Mouse (Mus musculus): ENCODE results near the gene Spag9.
"Not testable (repeated sequence)": the region's sequence is repeated elsewhere in the genome, so short reads cannot be mapped to it uniquely, and the experiment has no call there.

The Spag9 gene

DNA sequence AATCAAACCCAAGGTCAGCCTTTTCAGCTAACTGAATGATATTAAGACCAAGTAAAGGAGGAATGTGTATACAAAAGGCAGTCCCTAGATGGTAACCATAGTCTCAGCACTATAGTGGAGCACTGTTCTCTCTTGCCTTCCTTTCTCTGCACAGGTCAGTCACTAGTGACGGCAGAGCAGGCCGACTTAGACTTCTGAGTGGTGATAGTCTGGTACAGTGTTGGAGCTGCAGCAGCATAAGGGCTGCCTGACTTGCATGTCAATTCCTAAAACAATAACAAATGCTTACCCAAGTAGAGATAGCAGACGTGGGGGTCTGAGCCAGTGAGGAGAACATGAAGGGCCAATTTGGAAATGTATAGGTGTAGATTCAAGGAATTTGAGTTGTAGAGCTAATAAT, 58.3 kb downstream of the Spag9 start:
- no peak for DNase-seq (ENCODE audit: low spot score)

DNA sequence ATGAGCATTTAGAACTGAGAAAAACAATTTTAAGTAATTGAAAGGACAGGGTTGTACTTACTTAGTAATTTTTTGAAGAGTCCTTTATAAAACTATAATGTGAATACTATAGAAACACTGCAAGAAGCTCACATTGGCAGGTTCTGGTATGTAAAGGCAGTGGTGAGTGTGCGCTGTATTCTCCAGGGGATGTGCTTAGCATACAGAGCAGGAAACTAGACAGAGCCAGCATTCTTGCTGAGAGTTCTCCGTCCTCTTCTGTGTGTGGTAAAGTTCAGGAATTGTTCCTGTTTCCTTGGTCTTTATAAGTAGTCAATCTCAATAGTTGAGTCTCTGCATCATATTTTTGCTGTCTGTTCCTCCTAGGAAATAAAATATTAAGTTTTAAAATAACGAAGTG, 59.0 kb downstream of the Spag9 start:
- DNase-seq (ENCODE audit: low spot score), result no peak

DNA sequence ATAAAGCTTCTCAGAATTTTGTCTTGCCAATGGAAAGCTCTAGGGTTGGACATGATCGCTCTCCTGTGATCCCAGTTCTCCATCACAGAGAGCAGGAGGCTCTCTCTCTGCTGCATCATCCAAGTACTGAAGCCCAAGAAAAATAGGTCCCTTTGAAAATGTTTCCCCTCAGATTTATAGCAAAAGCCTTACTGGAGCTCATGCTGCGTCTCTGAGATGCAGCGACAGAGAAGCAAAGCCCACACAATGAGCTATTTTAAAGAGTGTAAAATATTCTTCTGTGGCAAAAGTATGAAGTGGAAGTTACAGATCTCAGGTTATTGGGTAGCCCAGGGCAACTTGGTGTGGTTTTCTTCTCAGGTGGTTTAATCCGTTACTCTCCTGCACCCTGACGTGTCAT, 68.0 kb downstream of the Spag9 start:
- no peak for DNase-seq (ENCODE audit: low spot score)

DNA sequence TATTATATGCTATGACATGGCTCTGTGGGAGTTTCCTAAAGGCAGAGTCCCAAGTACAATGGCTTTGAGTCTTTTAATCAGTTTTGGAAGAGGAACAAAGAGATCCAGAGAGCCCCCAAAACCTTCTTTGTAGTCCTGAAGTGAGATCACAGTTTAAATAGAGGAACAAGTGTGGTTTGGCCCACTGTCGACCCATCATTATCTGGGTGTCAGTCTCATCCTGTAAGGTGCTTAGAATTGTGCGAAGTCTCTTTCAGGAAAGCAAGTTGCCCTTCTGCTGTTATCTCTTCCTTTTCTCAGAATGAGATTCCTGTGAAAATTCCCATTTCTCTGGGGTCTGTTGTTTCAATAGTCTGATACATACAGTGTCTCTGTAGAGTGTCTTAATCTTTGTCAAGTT, 74.6 kb downstream of the Spag9 start:
- no peak for DNase-seq (ENCODE audit: low spot score)

DNA sequence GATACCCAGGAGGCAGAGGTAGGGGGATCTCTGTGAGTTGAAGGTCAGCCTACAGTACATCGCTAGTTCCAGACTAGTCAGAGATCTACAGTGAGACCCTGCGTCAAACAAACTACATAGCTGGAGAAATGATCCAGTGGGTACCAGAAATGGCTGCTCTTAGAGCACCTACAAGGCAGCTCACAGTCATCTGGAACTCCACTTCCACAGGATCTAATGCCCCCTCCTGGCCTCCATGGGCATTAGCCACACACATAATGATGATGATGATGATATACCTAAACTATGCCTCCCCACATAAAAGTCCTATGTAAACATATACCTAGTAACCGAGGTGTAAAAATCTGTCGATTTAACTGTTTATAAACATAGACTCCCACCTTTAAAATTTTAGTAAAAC, 77.4 kb downstream of the Spag9 start:
- no peak for DNase-seq (ENCODE audit: low spot score)

DNA sequence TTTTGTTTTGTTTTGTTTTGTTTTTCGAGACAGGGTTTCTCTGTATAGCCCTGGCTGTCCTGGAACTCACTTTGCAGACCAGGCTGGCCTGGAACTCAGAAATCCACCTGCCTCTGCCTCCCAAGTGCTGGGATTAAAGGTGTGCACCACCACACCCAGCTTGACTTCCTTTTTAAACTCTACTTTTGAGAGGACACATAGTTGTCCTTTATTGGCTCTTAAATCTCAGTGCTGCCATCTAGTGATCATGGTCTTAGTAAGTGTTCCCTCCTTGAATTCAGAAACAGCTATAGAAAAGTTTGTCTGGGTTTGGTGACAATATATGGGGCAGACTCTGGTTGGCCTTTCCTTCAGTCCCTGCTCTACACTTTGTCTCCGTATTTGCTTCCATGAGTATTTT, 91.1 kb downstream of the Spag9 start:
- not testable (repeated sequence) for DNase-seq (ENCODE audit: low spot score)

DNA sequence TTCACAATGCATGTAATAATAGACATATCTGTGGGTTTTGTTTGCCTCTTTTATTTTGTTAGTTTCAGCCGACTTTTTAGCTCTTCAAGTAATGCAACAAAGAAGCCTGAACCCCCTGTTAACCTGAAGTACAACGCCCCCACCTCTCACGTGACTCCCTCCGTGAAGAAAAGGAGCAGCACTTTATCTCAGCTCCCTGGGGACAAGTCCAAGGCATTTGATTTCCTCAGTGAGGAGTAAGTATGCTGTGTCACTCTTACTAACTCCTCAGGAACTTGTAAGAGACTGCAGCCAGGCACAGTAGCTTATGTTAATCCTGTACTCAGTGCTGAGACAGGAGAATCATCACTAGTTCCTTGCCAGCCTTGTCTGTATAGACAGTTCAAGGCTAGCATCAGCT, 94.6 kb downstream of the Spag9 start:
- DNase-seq (ENCODE audit: low spot score), result no peak

DNA sequence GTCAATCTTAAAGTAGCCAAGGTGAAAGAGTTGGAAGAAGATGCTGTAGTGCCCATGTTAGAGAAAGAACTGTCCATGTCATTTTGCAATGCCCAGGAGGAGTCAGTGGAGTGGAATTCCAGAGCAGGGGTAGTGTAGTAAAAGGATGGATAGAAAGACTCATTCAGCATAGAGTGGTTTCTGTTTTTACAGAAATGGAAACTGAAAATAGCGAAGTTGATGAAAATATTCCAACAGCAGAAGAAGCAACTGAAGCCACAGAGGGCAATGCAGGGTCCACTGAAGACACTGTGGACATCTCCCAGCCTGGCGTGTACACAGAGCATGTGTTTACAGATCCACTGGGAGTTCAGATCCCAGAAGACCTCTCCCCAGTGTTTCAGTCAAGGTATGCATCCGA, 101.6 kb downstream of the Spag9 start:
- DNase-seq (ENCODE audit: low spot score), result no peak

DNA sequence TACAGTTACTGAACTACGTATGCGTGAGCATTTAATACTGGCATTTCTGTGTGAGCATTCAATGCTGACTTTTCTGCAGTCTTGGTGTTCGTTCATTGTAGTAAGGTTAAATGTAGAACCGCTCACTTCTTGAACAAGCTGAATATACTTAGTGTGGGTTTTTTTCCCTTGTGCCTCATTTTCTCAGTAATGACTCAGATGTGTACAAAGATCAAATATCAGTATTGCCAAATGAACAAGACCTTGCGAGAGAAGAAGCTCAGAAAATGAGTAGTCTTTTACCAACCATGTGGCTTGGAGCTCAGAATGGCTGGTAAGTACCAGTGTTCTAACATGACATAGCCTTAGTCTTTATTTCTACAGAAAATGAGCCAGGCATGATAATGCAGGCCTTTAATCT, 102.9 kb downstream of the Spag9 start:
- DNase-seq (ENCODE audit: low spot score), result no peak

DNA sequence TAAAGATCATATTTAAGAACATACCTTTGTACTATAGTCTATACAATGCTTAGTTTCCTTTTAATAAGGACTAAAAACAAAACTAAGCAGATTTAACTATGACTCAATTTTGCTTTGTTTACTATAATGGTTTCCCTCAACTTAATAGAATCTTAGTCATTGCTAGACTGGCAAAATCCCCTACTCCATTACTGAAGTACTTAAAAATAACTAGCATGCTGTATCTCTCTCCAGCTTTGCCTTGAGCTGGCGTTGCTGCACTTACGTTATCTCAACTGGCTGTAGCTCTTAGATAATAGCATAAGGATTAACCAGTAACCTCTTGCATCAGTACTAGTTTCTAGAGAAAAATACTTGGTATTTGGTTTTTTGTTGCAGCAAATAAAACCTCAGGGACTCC, 117.9 kb downstream of the Spag9 start:
- no peak for DNase-seq (ENCODE audit: low spot score)

DNA sequence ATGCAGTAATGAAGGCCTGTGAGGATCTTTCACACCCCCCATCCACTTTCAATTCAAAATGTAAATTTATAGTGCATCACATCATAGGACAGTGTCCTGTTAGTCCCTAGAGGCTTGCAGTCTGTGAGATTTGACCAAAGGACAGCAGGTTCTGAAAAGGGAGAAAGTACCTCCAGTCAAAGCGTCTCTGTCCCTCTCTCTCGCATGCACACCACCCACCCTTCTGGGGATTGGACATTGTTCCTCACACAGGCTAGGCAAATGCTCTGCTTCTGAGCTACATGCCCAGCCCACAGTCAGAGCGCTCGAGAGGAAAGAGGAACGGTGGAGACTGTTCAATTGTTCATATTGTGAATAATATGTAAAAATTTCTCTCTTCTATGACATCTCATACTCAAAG, 119.5 kb downstream of the Spag9 start:
- DNase-seq (ENCODE audit: low spot score), result no peak

DNA sequence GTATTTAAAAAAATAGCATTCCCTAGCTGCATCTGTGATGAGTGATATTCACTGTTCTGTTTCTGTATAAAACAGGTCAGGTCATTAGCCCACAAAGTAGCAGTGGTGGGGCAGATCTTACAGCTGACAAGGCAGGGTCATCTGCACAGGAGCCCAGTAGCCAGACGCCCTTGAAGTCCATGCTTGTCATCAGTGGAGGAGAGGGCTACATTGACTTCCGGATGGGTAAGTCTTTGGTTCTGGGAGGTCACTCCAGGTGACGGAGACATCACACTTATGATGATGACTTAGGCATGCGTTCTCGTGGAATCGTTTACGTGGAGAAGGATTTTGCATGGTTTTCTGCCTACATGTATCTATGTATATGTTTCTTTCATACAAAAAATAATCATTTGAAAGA, 120.8 kb downstream of the Spag9 start:
- DNase-seq (ENCODE audit: low spot score), result no peak

DNA sequence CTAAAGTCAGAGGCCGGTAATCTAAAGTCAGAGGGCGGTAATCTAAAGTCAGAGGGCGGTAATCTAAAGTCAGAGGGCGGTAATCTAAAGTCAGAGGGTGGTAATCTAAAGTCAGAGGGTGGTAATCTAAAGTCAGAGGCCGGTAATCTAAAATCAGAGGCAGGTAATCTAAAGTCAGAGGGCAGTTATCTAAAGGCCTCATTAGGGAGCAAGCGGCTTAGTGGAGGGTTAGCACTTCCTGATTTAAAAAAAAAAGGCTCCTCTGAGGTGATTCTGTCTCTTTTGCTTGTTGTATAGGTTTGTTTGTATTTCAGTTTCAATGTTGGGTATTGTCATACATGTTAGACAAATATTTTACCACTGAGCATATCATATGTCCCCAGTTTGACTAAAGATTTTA, 121.9 kb downstream of the Spag9 start:
- no peak for DNase-seq (ENCODE audit: low spot score)

DNA sequence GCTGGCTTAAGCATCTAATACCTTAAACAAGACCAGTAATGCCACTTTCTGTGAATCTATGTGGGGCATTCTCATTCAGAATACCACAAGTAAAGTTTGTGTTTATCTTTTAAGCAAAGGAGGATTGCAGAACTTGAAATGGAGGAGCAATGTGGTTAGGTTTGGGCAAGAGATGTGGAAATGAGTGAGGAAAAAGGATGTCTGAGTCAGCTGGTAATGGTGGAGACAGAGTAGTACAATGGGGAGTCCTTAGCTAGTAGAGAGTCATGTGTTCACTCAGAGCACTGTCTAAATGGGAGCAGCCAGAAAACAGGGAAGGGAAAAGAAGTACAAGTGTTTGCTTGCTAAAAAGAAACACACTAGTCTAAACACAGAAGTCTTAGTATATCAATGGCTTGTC, 122.7 kb downstream of the Spag9 start:
- DNase-seq (ENCODE audit: low spot score), result no peak

DNA sequence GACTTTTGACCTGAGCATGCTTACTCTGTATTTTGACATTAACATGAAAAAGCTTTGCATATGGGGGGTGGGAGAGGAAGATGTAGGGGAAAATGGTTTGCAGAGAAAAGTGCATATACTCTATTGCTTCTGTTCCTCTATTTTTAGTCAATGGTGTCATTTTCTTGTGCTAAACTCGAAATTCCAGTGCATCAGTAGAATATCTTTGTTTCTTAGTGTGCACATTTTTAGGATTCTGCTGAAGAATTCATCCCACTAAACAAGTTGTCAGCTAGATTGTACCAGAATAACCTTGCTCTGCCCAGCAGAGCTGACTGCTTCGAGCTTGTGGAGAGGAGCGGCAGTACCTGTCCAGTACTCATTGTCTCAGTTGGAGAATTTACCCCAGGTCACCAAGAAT, 124.8 kb downstream of the Spag9 start:
- no peak for DNase-seq (ENCODE audit: low spot score)

DNA sequence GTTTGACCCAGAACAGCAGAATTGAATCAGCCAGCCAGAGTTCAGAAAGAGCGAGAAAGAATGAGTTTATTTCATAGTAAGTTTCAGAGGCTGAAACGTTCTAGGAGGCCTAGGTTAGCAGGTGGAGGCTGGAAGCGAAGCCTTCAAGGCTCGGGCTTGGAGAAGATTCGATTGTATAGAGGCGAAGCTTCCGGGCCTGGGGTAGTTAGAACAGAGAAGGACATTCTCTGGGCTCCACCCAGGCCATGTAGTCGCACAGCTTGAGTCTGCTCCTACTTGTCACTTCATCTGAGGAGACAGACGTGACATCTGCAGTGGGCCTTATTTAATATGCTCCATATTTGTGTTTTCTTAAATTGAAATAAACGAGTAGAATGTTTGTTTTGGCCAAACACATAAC, 125.6 kb downstream of the Spag9 start:
- no peak for DNase-seq (ENCODE audit: low spot score)

DNA sequence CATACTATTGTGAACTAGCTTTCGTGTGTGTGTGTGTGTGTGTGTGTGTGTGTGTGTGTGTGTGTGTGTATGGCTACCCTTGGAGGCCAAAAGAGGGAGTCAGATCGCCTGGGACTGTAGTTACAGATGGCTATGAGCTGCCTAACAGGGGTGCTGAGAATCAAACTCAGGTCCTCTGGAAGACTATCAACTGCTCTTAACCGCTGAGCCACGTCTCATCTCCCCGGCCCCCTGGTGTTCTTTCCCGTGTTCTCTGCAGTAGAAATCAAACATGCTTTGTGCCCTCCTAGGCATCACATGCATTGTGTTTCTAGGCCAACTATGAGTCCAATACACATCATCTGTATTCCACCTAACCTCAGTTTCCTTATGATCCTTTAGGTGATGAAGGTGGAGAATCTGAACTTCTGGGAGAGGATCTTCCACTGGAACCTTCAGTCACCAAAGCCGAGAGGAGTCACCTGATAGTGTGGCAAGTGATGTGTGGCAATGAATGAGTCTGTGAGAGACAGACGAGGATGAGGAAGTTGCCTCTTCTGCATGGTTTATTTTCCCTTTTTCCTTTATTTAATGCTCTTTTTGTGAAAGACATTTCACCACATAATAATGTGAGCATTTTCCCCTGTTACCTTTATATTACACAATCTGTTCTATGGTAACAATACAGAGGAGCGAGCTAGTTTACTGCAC, 126.6 kb downstream of the Spag9 start:
- no peak for DNase-seq (ENCODE audit: low spot score)

DNA sequence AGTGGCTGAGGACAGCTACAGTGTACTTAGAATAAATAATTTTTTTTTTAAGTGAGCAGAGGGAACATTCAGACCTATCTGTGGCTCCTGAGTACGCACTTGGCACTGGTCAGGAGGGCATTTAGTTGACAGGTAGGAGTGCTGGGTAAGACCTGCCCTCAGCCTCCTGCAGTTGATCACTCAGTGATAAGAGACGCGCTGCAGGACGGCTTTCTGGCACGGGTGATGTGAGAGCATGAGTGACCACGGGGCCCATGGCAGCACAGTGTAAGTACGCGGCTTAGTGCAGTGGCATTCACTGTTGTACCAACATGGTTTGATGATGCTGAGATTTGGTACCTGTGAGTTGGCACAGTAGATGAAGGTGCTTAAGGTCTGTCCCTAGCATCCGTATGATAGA, 130.8 kb downstream of the Spag9 start:
- DNase-seq (ENCODE audit: low spot score), result no peak

DNA sequence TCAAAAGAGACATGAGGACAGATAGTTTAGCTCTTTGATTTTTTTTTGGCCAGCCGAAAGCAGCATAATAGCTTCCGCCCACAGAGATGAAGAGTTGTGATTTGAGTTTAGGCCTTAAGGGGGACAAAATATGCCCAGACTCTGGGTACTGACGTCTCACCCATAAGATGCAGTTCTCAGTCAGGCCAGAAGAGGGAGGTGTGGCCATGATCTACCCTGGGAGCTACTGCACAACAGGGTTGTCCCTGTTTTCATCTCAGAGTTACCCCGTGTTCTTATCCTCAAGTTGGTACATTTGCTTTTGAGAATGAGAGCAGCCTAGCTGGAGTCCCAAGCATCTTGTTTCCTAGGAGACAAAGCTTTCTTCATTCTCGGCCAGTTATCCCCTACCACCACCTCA, 132.1 kb downstream of the Spag9 start:
- peak; percentile 89 for DNase-seq (ENCODE audit: low spot score)

DNA sequence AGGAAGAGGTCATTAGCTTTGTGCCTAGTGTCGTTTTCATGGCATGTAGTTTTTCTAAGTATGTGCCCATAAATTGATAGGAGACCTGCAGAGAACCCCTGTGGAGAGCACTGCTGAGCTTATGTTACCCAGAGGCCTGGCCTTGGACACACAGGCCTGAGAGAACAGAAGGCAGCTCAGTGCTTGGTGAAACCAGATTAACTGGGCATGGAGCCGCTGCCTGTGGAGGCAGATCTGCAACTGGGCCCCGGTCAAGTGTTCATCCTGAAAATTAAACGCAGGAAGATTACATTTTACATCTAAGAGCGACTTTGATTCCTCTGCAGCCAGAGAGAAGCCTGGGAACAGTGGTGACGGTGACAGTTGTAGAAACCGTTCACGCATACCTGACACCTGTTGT, 132.6 kb downstream of the Spag9 start:
- peak; percentile 39 for DNase-seq (ENCODE audit: low spot score)

DNA sequence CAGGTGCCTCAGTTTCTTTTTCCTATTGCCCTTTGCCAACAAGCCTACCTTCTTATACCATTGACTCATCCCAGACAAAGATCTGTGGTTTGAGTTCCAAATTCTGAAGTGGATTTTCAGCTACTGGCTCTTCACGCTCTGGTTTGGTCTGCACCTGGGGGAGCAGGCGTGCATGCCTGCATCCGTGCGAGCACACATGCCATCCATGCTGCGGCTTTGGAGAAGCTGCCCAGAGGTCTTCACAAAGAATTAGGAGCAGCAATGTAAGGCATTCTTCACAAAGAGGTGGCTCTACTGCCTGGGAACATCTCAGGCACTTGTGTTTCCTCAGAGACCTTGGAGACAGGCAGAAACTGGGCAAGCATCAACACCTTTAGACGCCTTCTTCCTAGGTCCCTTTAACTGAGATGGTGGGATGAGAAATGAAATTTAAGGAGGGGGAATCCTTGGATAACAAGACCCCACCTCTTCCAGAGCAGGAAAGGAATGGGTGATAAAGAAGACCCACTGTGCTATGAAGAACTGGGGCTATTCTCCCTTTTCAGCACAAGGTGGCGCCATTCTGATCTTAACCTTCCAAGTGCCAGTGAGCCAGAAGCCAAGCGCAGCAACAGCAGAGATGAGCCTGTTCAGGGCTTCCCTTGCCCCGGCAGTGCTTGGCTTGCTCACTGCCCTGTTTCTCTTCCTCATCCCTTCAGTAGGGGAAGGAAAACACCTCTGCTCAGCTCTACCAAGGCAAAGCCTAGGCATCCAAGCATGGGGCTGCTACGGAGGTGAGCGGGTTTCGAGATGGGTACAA, 133.6 kb downstream of the Spag9 start:
- DNase-seq (ENCODE audit: low spot score), result peak; percentile 60

DNA sequence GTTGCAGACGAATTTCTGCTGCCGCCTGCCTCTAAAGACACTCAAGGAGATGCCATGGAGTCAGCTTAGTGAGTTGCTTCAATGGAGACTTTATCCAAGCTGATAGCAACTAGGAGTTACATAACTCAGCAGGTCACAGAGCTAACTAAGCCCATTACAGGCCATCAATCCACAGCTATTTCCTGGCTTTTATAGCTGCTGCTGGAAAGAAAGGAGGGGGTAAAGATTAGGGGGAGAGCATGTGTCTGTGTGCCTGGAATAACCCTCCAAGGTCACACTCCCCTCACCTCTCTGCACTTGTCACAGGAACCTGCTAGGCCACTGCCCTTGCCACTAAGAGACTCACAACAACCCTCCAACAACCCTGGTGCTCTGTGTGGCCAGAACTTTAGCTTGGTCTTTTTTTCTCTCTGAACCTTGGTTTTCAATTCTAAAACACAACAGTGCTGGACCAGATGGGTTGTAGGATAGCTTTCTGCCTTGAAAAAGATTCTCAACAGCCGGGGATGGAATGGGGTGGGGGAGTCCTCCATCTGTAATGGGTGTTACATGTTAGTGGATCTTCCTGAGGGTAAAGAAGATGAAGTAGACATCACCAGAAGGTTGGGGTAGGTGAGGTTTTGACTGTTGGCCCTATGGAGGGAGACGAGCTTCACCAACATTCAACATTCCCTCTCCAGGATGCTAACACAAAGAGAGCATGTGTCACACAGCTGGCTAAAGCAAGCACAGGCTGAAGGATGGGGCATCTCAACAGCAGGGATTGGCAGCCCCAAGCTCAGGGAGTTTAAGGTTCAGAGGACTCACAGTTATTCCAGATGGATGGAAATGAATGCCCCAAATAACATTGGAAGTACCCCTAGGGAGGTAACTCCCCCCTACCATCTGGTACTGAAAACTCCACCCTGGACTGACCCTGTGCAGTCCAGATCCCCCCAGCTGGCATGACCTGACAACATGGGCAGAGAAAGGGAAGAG, 134.5 kb downstream of the Spag9 start:
- no peak for DNase-seq (ENCODE audit: low spot score)

All from testis, postnatal 10 days (tissue).